Mouse (Mus musculus) heart, embryonic 14.5 days (tissue): Measurements from ENCODE around the gene Pla2g12b. TPM values are rescaled to one million over a fixed set of nuclear protein-coding genes. Genes with fewer than 3 reads are reported as not detected.
A peak's percentile ranks its signal among the peaks of the same experiment; 100 is the strongest.

Experiments
- ATAC-seq: fragments of 200-750 bp; cut with Nextera tagmentation; 2 replicates; pipeline ENCODE4 v1.8.0; 2017; ENCODE audit warnings: low read depth, moderate TSS enrichment; ENCODE audit not compliant: insufficient number of reproducible peaks, insufficient read depth, low FRiP score
- H3K27ac ChIP-seq, 2 experiments: fragments of 200-500 bp in 1 of 2; fragments of 300-500 bp in 1 of 2; sonication (generic) in 1 of 2; replicated peaks in 1 of 2; 2 replicates each; pipeline ENCODE4 v1.5.1; 2012 to 2014; ENCODE audit warnings: low read depth in 2 of 2, low read length in 2 of 2, control low read depth in 1 of 2, mild to moderate bottlenecking in 1 of 2, mixed read lengths in 1 of 2; ENCODE audit not compliant: control insufficient read depth in 1 of 2, insufficient read depth in 1 of 2
- H3K27me3 ChIP-seq: fragments of 300-500 bp; sonication (generic); 2 replicates; pipeline ENCODE4 v1.6.1; 2014; ENCODE audit warnings: mild to moderate bottlenecking, low read length, control low read depth; ENCODE audit not compliant: control insufficient read depth, insufficient read depth
- H3K36me3 ChIP-seq: fragments of 300-500 bp; sonication (generic); 2 replicates; pipeline ENCODE4 v1.6.1; 2014; ENCODE audit warnings: mild to moderate bottlenecking, control low read depth, low read length, mixed read lengths; ENCODE audit not compliant: control insufficient read depth, insufficient read depth
- H3K4me1 ChIP-seq, 2 experiments: fragments of 200-500 bp in 1 of 2; fragments of 300-500 bp in 1 of 2; sonication (generic) in 1 of 2; 2 replicates each; pipeline ENCODE4 v1.6.1; 2012 to 2014; ENCODE audit warnings: low read length in 2 of 2, control low read depth in 1 of 2, mixed read lengths in 1 of 2; ENCODE audit not compliant: control insufficient read depth in 2 of 2, insufficient read depth in 2 of 2
- H3K4me2 ChIP-seq: fragments of 300-500 bp; sonication (generic); 2 replicates; pipeline ENCODE4 v1.6.1; 2014; ENCODE audit warnings: mild to moderate bottlenecking, low read length
- H3K4me3 ChIP-seq, 2 experiments: fragments of 200-500 bp in 1 of 2; fragments of 300-500 bp in 1 of 2; sonication (generic) in 1 of 2; 2 replicates each; pipeline ENCODE4 v1.5.1; 2012 to 2014; ENCODE audit warnings: low read length in 2 of 2, mild to moderate bottlenecking in 2 of 2, control low read depth in 1 of 2, low read depth in 1 of 2, moderate library complexity in 1 of 2; ENCODE audit not compliant: control insufficient read depth in 1 of 2, insufficient read depth in 1 of 2
- H3K9ac ChIP-seq: fragments of 300-500 bp; sonication (generic); 2 replicates; pipeline ENCODE4 v1.6.1; 2014; ENCODE audit warnings: mild to moderate bottlenecking, low read length
- H3K9me3 ChIP-seq: fragments of 300-500 bp; sonication (generic); 2 replicates; pipeline ENCODE4 v1.6.1; 2016; ENCODE audit warnings: low read length, control low read depth; ENCODE audit not compliant: control insufficient read depth
- WGBS: fragments of 180-500 bp; shearing (Covaris S2); extraction: QIAGEN DNeasy Blood & Tissue Kit; methylation state at CpG from one replicate; pipeline ENCODE4 v1.1.7; 2014; 5-methylcytosine and 5-hydroxymethylcytosine counted together
- polyA plus RNA-seq: library from polyadenylated mRNA; unstranded; fragments of >200 nt; fragmentation: Nextera tagmentation; extraction: Ambion mirVana; gene quantifications from 2 replicates; pipeline ENCODE4 v1.2.1, GENCODE M21; 2014

Pla2g12b gene
- polyA plus RNA-seq, 1 experiment from 2014 or later = 0.55 TPM

GRCm38 (mm10) chr10:59444635-59445034 is 41.2 kb downstream of the Pla2g12b start:
- Histone ChIP-seq H3K4me1 (peaks cover 17 to 37% of the 10 kb centered on the region in 2 experiments), H3K9ac (no peak overlapping the region), H3K27ac (no peak overlapping the region), H3K27me3 (no peaks in the 10 kb centered on the region), H3K9me3 (no peaks in the 10 kb centered on the region), H3K4me2 (no peak overlapping the region), H3K36me3 (no peaks in the 10 kb centered on the region; the same call in 1 of the 2 replicates), H3K4me3 (no peak overlapping the region)
- ATAC-seq = no peak
- 43% methylated on average over 8 of the region's 8 CpGs for WGBS

- Histone ChIP-seq H3K27me3 (no peaks in the 10 kb centered on the region), H3K36me3 (peaks cover 14% of the 10 kb centered on the region), H3K4me2 (no peak overlapping the region), H3K4me3 (no peak overlapping the region), H3K9me3 (no peaks in the 10 kb centered on the region), H3K4me1 (peaks cover 11 to 34% of the 10 kb centered on the region in 2 experiments), H3K9ac (no peak overlapping the region), H3K27ac (peak overlapping the region; percentile 35 to 48; a peak in 1 of 4 replicates)
- 67% methylated on average over 10 of the region's 10 CpGs for WGBS
- ATAC-seq = no peak
Observed at GRCm38 (mm10) chr10:59446911-59447437, 43.5 kb downstream of the Pla2g12b start.

- Histone ChIP-seq H3K9me3 (no peaks in the 10 kb centered on the region), H3K4me1 (peaks cover 11 to 33% of the 10 kb centered on the region in 2 experiments), H3K4me3 (no peak overlapping the region), H3K27me3 (no peaks in the 10 kb centered on the region), H3K27ac (peak overlapping the region; percentile 35 to 48; a peak in 2 of 4 replicates), H3K4me2 (no peak overlapping the region), H3K36me3 (peaks cover 14% of the 10 kb centered on the region), H3K9ac (no peak overlapping the region)
- WGBS = 32% methylated on average over 9 of the region's 9 CpGs
- ATAC-seq = no peak
Observed at GRCm38 (mm10) chr10:59447546-59447945, 44.1 kb downstream of the Pla2g12b start.

- H3K27me3 ChIP-seq = no peaks in the 10 kb centered on the region
- H3K36me3 ChIP-seq = peaks cover 37% of the 10 kb centered on the region
- no peak overlapping the region for H3K4me2 ChIP-seq
- 29% methylated on average over 5 of the region's 5 CpGs for WGBS
- ATAC-seq = peak; percentile 58
- no peak overlapping the region for H3K9ac ChIP-seq
- H3K4me1 ChIP-seq = peaks cover 2 to 9% of the 10 kb centered on the region in 2 experiments; a peak in 3 of 4 replicates
- no peaks in the 10 kb centered on the region for H3K9me3 ChIP-seq
- H3K4me3 ChIP-seq = no peak overlapping the region
- H3K27ac ChIP-seq = no peak overlapping the region
Observed at GRCm38 (mm10) chr10:59451839-59452238, 48.4 kb downstream of the Pla2g12b start.

- Histone ChIP-seq H3K9me3 (no peaks in the 10 kb centered on the region), H3K36me3 (peaks cover 37% of the 10 kb centered on the region), H3K4me1 (peaks cover 0 to 2% of the 10 kb centered on the region in 2 experiments; a peak in 1 of 4 replicates), H3K27me3 (no peaks in the 10 kb centered on the region), H3K4me3 (no peak overlapping the region), H3K4me2 (no peak overlapping the region), H3K9ac (no peak overlapping the region), H3K27ac (no peak overlapping the region)
- WGBS = 95% methylated on average over 15 of the region's 15 CpGs
- no peak for ATAC-seq
Observed at GRCm38 (mm10) chr10:59454631-59455030, 51.2 kb downstream of the Pla2g12b start.

GRCm38 (mm10) chr10:59459767-59460166 is 56.3 kb downstream of the Pla2g12b start:
- Histone ChIP-seq H3K9ac (no peak overlapping the region), H3K4me2 (no peak overlapping the region), H3K27me3 (no peaks in the 10 kb centered on the region), H3K4me3 (no peak overlapping the region), H3K36me3 (peaks cover 22% of the 10 kb centered on the region), H3K9me3 (no peaks in the 10 kb centered on the region), H3K4me1 (peaks cover 2 to 3% of the 10 kb centered on the region in 2 experiments; a peak in 2 of 4 replicates), H3K27ac (no peak overlapping the region)
- ATAC-seq = no peak
- WGBS = 88% methylated on average over 12 of the region's 12 CpGs

GRCm38 (mm10) chr10:59462307-59462706 is 58.8 kb downstream of the Pla2g12b start:
- Histone ChIP-seq H3K27ac (no peak overlapping the region), H3K27me3 (no peaks in the 10 kb centered on the region), H3K9ac (no peak overlapping the region), H3K36me3 (peaks cover 23% of the 10 kb centered on the region), H3K4me1 (peaks cover 7 to 11% of the 10 kb centered on the region in 2 experiments), H3K9me3 (no peaks in the 10 kb centered on the region), H3K4me3 (no peak overlapping the region), H3K4me2 (no peak overlapping the region)
- no peak for ATAC-seq
- WGBS = 76% methylated on average over 6 of the region's 6 CpGs

- Histone ChIP-seq H3K9ac (no peak overlapping the region), H3K4me3 (no peak overlapping the region), H3K9me3 (no peaks in the 10 kb centered on the region), H3K36me3 (peaks cover 23% of the 10 kb centered on the region), H3K4me1 (peaks cover 18 to 33% of the 10 kb centered on the region in 2 experiments), H3K27ac (no peak overlapping the region), H3K27me3 (no peaks in the 10 kb centered on the region), H3K4me2 (no peak overlapping the region)
- WGBS = 86% methylated on average over 3 of the region's 3 CpGs
- no peak for ATAC-seq
Observed at GRCm38 (mm10) chr10:59465546-59465945, 62.1 kb downstream of the Pla2g12b start.
